Mouse (Mus musculus) heart, postnatal 25 days (tissue): ENCODE data around the gene Tmco3. TPM values are rescaled to one million over a fixed set of nuclear protein-coding genes. Genes with fewer than 3 reads are reported as not detected.

ENCODE experiments used
- DNase-seq: peaks from one replicate; pipeline ENCODE4 v3.0.0; 2022; ENCODE audit warnings: low spot score
- intact Hi-C: fragments of 180-260 bp; cut with DNase I; formaldehyde crosslinking; loops from one replicate; pipeline ENCODE4 v1.15.1; 2025
- total RNA-seq, 2 experiments: library from RNA; stranded (reverse); gene quantifications; 2 replicates each; pipeline ENCODE4 v1.2.3; 2021

The Tmco3 gene
- total RNA-seq, result 10 to 100 TPM; 25.3 to 29.8 TPM

DNA sequence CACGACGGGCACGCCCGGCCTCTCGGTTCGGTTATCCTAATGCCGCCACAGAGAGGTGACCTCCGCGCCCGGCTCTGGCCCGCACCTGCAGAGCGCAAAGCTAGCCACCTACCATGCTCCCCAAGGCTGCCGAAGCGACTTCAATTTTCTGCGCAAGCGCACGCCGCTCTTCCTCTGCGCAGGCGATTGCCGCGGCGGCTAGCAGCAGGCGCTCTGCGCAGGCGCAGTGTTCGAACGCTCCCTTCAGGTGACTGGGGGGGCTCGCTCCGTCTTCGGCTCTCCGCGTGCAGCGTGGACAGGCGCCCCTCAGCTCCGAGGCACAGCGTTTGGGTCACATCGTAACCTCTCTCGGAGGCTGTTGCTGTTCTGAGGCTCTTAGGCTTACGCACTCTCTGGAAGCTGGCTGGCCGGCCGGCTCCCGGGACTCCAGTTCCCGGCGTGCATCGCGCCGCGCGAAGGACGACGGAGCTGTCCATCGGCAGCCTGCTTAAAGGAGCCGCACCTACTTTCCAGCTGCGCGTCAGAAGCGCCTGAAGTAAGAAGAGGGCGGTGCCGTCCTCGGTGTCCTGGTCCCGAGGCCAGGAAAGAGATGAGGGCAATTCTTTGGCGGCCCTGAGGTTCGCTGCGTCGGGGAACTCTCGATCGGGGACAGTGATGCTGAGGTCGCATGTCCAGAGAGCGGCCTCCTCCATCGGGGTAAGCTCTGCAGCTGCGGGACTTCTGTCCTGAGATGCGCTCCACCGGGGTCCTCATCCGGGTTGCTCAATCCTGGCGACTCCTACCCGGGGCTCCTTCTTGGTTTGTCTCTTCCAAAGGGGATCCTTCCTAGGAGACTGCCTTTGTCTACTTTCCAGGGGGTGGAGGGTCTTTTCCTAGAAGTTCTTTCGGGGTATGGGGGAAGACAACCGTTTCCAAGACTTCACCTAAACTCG lies at the start of gene Tmco3, which contains the start of gene Dcun1d2:
Gene Tmco3 (plus strand): TSS at position 499 of the 932 bp plus-strand sequence.
Gene Dcun1d2 (minus strand): TSS at position 440 of the 932 bp plus-strand sequence.
- intact Hi-C loops, result loop anchor here (5.0 kb wide), 1 partner anchor 131 kb away; the partner anchor contains the start of gene Lamp1
- DNase-seq, result peak; percentile 91

DNA sequence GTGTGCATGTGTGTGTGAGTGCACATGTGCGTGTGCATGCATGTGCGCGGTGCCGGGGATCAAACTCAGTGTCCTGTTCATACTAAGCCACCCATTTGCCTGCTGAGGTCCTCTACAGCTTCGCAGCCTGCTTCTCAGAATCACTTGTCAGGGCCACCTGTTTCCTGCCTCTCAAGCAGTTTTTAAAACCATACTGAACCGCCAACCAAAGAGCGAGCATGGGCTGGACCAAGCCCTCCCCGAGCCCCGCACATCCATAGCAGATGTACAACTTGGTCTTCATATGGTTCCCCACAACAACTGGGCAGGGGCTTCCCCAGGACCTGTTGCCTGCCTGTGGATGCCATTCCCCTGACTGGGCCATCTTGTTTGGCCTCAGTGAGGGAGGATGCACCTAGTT lies 47.9 kb upstream of the Tmco3 start:
- DNase-seq, result no peak
- intact Hi-C loops, result no loop called here

DNA sequence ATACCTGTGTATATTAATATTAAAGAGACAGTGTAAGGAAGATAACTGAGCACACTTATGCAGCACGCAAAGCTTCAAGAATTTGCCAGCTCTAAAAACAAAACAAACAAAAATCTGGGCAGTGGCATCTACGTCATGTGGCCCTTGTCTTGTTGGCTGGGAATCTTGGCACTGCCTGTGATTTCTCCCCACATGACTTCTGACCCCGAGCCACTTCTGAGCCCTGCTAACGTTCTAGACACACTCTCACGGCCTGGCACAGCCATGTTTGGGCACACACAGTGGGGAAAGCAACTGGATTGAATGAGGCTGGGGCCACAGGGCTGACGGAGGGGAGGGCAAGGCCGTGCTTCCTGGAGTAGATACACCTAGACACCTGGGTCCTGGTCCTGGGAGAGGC lies 47.3 kb upstream of the Tmco3 start:
- no peak for DNase-seq
- intact Hi-C loops, result no loop called here

DNA sequence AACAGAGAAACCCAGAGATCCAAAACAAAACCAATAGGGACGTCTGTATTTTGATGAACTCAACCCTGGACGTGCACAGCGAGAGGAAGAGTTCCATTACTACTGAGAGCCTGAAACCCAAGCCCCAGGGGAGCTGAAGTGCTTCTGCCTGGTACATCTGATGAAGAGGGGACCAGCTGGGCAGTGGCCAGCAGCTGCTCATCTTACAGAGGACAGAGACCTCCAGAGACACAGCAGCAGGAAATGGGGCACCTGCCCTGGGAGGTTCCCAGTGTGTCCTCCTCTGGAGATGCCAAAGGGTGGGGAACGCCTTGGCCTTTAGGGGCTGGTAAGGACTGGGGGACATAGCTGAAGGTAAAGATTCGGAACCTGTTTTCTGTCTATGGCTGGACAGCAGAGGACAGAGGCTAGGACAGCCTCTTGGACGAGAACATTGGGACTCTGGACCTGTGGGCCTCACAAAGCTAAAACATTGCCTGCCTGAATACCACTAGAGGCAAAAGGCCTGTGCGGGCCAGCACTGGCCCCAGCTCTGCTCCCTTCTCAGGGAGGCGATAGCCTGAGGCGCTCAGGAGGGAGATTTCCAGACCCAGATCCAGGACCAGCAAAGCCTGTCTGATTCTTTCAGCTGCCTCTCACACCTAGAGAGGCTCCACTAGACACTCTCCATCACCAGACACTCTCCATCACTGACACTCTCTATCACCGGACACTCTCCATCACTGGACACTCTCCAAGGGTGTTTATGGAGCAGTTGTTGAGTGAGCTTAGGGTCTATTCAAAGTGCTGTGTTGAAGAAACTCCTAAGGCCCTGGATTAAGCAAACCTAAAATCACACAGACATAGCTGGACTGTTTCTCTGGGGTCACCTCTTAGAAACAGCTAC lies 44.8 kb upstream of the Tmco3 start:
- intact Hi-C loops, result no loop called here
- no peak for DNase-seq

DNA sequence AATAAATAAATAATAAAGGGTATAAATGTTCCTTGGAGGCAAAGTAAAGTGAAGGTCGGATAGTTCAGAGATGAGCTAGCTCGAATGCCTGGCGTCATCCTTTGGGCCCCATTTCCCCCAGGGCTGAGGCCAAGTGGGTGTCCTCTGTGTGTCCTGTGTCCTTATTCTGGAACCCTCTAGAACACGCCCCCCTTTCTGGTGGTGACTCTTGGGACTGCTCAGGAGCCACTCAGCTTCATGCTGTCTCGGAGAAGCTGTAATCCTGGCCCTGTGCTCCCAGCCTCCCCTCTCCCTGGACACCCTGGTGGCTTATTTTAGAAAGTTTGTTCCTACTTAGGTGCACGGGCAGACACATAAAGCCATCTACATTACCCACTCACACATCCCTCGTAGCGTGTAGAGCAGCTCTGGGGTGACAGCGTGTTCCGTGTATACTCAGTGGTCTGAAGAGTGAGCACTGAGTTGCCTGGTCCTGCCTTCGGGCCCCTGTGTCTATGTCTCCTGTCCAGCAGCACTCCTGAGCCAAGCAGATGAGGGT lies 43.6 kb upstream of the Tmco3 start:
- intact Hi-C loops, result no loop called here
- DNase-seq, result no peak

DNA sequence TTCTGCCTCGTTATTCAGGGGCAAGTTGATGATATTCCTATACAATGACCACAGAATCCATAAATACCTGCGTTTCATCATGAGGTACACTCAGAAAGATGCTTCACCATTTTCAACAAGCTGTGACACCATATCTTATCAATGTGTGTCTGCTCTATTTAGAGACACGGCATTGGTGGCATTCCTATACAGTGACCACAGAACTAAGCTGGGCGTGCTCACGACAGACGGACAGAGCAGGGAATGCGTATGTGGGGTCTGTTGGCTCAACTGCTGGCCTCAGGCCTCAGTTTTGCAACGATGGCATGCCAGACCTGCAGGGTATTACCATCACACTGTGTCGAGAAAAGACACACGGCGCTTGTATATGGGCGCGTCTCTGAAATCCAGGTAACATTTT lies 35.2 kb upstream of the Tmco3 start:
- intact Hi-C loops, result loop anchor here (5.0 kb wide), 1 partner anchor 41 kb away; no protein-coding TSS in a partner anchor
- DNase-seq, result no peak

DNA sequence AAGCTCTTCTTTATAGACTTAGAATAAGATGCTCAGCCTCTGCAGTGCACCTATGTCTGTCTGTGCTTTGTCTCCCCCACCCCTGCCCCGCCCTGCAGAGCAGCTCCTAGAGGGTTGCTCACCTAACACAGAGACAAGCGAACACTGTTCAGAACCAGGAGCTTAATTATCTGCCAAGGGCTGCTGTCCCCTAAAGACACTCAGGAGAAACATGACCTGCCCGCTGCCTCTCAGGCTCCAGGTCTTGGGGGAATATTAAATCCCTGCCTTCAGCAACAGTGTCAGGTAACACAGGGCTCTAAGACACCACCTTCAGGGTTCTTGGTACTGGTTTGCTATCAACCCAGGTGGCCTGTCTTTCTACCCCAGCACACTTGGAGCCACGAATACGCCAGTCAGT lies 34.6 kb upstream of the Tmco3 start:
- intact Hi-C loops, result loop anchor here (5.0 kb wide), 1 partner anchor 41 kb away; no protein-coding TSS in a partner anchor
- DNase-seq, result no peak

DNA sequence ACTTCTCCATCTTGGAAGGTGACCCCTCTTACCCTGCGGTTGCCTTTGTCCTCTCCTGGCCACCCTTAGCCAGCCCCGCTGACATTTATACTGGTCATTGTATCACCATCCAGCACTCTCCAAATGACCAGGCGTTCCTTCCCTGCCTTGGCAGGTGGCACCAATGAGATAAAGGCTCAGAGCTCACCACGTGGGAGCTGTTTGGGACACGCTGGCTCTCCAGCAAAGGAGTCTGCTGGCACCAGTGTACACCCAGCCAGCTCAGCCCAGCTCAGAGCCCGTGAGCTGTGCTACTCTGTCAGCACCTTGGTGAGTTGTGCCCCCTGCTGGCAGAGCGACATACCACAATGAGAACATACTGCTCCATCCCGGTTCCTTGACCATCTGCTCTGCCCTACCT lies 34.0 kb upstream of the Tmco3 start, which contains the start of gene Adprhl1:
Gene Adprhl1 (minus strand): TSS at position 144 of the 400 bp plus-strand sequence.
- intact Hi-C loops, result loop anchor here (5.0 kb wide), 1 partner anchor 42 kb away; no protein-coding TSS in a partner anchor
- peak; percentile 36 for DNase-seq

DNA sequence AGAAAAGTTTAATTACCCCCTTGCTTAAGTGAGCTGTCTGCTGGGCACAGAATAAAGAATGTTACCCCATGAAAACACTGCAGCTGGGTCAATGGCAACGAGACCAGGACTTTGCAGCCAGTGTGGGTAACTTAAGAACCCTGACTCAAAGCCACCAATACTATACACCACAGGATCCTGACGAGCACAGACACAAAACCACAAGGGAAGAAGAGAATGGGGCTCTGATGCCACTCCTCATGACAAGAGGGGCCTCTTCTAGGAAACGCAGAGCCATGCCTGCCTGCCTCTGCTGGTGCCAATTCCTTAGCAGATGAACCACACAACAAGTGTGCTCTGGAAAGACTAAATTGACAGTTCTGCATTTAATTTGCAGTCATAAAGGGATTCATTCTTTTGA lies 24.6 kb upstream of the Tmco3 start:
- no peak for DNase-seq
- intact Hi-C loops, result no loop called here

DNA sequence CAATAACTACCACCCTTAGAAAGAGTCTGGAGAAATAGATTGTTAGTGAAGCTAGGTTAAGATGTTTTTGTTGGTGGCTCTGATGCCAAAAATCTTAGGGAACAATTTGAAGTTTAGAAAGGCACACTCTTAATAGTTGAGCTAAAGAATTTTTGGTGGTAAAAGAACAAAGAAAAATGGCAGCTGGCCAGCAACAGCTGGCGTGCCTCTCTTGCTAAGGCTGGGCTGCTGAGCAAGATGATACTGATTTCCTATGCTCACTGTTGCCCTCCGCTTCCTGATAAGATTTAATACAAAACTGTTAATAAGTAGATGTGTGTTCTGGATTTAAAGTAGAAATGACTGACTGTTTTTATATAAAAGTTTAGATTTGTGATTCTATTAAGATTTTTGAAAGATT lies 20.4 kb upstream of the Tmco3 start:
- intact Hi-C loops, result no loop called here

DNA sequence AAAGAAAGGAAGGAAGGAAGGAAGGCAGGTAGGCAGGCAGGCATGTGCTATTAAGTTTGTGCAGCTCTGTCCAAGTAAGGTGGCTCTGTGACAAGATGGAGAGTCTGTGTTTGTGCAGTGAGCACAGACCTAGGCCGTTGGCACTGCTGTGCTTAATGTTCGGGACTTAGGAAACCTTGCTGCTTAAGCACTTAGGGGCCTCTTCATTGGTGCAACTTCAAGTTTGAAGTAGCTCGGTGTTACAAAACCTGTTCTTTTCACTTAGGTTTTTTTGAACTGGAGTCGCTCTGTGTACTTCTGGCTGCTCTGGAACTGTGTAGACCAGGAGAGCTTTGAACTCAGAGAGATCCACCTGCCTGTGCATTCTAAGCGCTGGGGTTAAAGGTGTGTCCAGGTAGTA lies 15.2 kb upstream of the Tmco3 start:
- intact Hi-C loops, result no loop called here
- DNase-seq, result no peak

More for the DNA sequence above, 20.4 kb upstream of the Tmco3 start:
- DNase-seq, result no peak

DNA sequence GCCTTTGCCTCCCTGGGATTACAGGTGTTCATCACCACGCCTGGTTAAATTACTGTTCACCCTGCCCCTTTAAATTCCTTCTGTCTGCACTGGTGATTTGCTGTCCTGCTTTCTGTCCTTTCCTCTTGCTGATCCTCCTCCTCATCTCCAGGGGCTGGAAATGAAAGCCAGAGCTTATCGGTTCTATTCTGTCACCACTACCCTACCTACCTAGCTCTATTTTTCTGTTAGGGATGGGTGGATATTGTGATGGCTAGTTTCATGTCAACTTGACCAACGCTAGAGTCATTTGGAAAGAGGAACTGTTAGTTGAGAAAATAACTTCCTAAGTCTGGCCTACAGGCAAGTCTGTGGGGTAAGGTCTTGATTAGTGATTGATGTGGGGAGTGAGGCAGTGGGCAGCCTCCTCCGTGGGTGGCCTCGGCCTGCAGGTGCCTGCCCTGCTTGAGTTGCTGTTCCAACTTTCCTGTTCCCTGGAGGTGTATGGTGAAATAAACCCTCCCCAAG lies 11.0 kb upstream of the Tmco3 start:
- intact Hi-C loops, result no loop called here
- no peak for DNase-seq

DNA sequence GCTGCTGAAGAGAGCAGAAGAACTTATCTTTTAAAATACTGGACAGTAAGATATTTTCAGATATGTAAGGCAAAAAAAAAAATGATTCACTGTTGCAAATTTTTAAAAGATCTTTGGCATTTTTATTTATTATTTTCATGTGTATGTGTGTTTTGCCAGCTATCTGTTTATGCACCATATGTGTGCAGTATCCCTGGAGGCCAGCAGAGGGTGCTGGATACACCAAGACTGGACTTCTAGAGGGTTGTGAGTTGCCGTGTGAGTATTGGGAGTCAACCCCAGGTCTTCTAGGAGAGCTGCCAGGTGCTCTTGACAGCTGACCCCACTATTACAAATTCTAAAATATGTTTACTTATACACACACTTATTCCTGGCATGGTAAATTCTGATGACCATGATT lies 4.8 kb upstream of the Tmco3 start:
- intact Hi-C loops, result no loop called here
- no peak for DNase-seq

DNA sequence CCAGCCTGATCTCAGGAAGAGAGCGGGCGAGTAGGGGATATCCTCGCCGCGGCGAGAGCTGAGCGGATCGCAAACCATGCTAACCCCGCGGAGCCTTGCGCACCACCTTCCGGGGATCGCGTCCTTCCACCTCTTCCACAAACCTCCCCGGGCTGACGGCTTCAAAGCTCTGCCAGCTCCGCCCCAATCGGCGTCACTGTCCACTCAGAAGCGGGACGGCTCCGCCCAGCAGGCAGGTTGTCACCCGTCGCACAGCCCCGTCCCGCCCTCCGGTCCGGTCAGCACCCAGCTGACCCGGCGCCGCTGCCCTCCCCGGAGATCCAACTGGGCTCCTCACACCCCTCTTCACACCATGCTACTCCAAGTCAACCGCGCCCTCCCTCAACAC lies 692 bp upstream of the Tmco3 start:
- intact Hi-C loops, result loop anchor here (5.0 kb wide), 1 partner anchor 130 kb away; the partner anchor contains the start of gene Lamp1
- DNase-seq, result peak; percentile 83

DNA sequence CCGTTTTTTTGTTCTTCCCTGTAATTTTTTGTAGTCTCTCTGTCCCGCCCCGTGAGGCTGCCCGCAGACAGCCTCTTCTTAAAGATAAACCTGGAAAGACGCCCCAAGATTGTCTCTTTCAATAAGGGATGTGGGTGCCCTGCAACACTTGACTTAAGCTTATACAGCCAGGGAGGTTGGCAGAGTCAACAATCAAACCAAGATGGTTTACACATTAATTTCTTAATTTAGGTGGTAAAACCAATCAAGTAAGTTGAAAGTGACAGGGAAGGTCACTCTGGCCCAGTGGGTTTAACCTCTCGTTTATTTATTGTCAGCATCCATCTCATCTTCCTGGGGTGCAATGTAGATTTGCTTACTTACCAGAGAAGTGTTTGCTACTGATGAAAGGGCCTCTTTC lies 656 bp downstream of the Tmco3 start:
- DNase-seq, result no peak
- intact Hi-C loops, result loop anchor here (5.0 kb wide), 1 partner anchor 131 kb away; the partner anchor contains the start of gene Lamp1

DNA sequence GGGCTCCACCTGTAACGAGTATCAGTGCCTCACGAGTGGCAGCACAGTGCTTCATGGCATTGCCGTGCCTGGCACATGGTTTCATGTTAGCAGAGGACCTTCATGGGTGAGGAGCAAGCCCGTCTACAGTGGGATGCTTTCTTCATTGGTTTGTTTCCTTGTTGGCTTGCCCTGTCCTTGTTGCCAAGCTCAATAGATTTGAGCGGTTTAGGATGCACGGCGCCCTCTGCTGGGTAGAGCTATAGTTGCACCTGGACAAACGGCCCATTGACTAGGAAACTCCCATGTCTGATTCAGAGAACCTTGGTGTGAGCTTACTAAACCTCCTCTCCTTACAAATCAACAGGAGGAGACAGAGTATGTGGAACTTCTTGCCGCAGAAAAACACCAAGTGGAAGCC lies 4.4 kb downstream of the Tmco3 start:
- peak; percentile 33 for DNase-seq
- intact Hi-C loops, result no loop called here

DNA sequence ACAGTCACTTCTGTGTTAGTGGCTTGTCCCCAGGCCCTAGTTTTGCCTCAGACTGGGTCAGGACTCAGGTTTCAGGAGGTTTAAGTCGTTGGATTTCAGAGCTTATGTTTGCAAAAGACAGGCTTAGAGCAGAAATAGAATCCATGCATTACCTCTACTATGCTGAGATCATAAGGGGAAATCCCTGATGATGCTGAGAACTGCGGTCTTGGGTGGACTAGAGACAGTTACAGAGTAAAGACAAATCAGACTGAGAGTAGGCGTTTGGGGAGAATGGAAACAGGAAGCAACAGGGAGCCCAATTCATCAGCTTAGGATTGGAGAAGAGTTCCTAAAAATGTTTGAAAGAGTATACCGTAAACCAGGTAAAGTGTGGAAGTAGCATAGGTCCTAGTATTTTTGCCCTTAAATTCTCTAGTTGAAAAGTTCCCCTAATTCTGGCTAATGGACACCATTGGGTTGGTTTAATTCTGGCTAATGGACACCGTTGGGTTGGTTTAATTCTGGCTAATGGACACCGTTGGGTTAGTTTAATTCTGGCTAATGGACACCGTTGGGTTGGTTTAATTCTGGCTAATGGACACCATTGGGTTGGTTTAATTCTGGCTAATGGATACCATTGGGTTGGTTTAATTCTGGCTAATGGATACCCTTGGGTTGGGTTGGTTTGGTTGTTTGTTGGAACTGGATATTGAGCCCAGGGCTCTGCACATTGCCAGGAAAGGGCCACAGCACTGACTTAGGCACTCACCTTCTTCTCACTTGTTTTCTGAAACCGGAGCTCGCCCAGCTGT lies 5.9 kb downstream of the Tmco3 start:
- no peak for DNase-seq
- intact Hi-C loops, result no loop called here

DNA sequence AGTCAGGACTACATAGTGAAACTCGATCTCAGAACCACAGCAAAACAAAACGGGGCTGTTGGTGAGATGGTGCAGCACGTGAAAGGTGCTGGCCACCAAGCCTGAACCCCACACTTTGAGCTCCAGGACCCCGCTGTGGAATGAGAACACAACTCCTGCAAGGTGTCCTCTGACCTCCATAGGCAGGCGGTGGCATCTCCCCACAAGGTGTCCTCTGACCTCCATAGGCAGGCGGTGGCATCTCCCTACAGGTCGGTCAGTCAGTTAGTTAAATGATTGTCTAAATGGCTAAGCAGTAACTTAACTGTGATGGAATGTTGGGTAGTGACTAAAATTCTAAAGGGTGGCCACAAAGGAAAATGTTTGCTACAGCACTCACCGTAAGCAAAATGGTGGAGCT lies 11.6 kb downstream of the Tmco3 start:
- intact Hi-C loops, result no loop called here

DNA sequence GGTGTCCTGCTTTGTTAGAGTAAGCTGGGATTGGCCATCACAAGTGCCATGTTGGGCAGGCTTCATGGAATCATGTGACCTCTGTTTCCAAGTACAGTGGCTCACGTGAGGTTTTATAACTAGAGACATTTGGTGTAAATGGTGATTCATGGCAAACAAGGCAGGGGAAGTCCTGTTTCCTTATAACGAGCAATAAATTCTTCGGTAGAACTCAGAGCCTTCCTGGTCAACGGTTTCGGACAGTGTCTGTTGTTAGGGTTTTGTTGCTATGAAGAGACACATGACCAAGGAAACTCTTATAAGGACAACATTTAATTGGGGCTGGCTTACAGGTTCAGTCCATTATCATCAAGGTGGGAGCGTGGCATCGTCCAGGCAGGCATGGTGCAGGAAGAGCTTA lies 13.0 kb downstream of the Tmco3 start:
- no peak for DNase-seq
- intact Hi-C loops, result no loop called here

More for the DNA sequence above, 11.6 kb downstream of the Tmco3 start:
- DNase-seq, result no peak
